Mouse (Mus musculus) kidney, embryonic 16.5 days (tissue): Measurements from ENCODE around the gene Igfbp5. TPM values are rescaled to one million over a fixed set of nuclear protein-coding genes. Genes with fewer than 3 reads are reported as not detected.
A peak's percentile ranks its signal among the peaks of the same experiment; 100 is the strongest.

Experiments used
- ATAC-seq: fragments of 200-750 bp; cut with Nextera tagmentation; 2 replicates; pipeline ENCODE4 v1.8.0; 2017; ENCODE audit warnings: moderate TSS enrichment; ENCODE audit not compliant: low FRiP score, low TSS enrichment
- H3K27ac ChIP-seq: fragments of 300-500 bp; sonication (generic); 2 replicates; pipeline ENCODE4 v1.5.1; 2014; ENCODE audit warnings: low read length
- H3K27me3 ChIP-seq: fragments of 300-500 bp; sonication (generic); 2 replicates; pipeline ENCODE4 v1.6.1; 2014; ENCODE audit warnings: low read length, control low read depth, mixed read lengths; ENCODE audit not compliant: insufficient read depth
- H3K36me3 ChIP-seq: fragments of 300-500 bp; sonication (generic); 2 replicates; pipeline ENCODE4 v1.6.1; 2014; ENCODE audit warnings: low read length, control low read depth, mixed read lengths; ENCODE audit not compliant: insufficient read depth
- H3K4me1 ChIP-seq: fragments of 300-500 bp; sonication (generic); 2 replicates; pipeline ENCODE4 v1.6.1; 2014; ENCODE audit warnings: low read length, control low read depth, mixed read lengths; ENCODE audit not compliant: insufficient read depth
- H3K4me2 ChIP-seq: fragments of 300-500 bp; sonication (generic); replicated peaks from 2 replicates; pipeline ENCODE4 v1.6.1; 2014; ENCODE audit warnings: low read depth, low read length
- H3K4me3 ChIP-seq: fragments of 300-500 bp; sonication (generic); 2 replicates; pipeline ENCODE4 v1.5.1; 2014; ENCODE audit warnings: mild to moderate bottlenecking, low read length
- H3K9ac ChIP-seq: fragments of 300-500 bp; sonication (generic); replicated peaks from 2 replicates; pipeline ENCODE4 v1.6.1; 2014; ENCODE audit warnings: low read length
- H3K9me3 ChIP-seq: fragments of 300-500 bp; sonication (generic); 2 replicates; pipeline ENCODE4 v1.6.1; 2016; ENCODE audit warnings: low read length, control low read depth
- WGBS: fragments of 180-500 bp; shearing (Covaris S2); extraction: QIAGEN DNeasy Blood & Tissue Kit; methylation state at CpG from one replicate; pipeline ENCODE4 v1.1.7; 2014; 5-methylcytosine and 5-hydroxymethylcytosine counted together
- polyA plus RNA-seq: library from polyadenylated mRNA; unstranded; fragments of >200 nt; fragmentation: Nextera tagmentation; extraction: Ambion mirVana; gene quantifications from 2 replicates; pipeline ENCODE4 v1.2.1, GENCODE M21; 2015

Igfbp5 gene
- 89.0 and 104 TPM in 2 replicates for polyA plus RNA-seq

DNA sequence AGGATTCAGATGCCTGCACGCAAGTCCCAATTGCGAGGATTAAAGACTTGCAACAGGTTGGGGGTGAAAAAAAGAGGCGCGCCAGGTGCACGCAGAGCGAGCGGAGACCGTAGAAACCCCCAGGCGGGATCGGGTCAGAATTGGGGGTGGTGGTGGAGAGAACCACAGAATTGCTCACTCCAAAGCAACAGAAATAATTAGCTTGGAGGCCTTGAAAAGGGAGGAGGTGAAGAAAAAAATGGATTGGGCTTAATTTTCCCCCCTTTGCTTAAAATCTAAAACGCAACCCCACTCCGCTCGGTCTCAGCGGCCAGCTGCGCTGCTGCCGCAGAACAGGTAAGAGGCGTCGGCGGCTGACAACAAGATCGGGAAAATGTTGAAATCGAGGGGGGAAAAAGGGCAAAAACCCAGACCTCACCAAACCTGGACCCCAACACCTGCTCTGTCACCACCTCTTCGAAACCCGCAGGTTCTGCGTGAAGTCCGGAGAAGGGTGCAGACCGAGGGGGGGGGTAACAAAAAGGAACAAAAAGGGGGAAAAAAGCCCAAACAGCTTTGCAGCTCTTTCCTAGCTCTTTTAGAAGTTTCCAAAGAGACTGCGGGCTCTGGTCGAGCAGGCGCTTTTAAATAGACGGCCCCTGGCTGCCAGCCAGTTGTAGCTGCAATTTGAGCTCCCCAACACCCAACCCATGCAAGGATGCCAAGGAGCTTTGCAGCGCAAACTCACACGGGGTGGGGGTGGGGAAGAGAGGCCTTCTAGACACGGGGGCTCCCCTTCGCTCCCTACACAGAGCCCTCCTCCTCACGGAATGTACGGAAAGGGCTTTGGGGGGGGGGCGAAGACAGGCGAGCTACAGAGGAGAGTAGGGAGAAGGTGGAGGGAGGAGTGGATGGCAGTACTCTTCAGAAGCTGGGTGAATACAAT lies at the start of gene Igfbp5:
Gene Igfbp5 (minus strand): TSS at position 598 of the 925 bp plus-strand sequence.
- Histone ChIP-seq H3K27me3 (peaks cover 5% of the 10 kb centered on the region; the same call in 1 of the 2 replicates), H3K9me3 (no peaks in the 10 kb centered on the region), H3K36me3 (no peaks in the 10 kb centered on the region), H3K4me3 (peak within 1 kb of the TSS; percentile 72), H3K27ac (peak within 1 kb of the TSS; percentile 90), H3K9ac (peak within 1 kb of the TSS; percentile 87), H3K4me2 (peak within 1 kb of the TSS; percentile 94), H3K4me1 (peaks cover 54% of the 10 kb centered on the region)
- ATAC-seq: peak; percentile 43
- under 1% methylated on average over 37 of the region's 38 CpGs for WGBS

DNA sequence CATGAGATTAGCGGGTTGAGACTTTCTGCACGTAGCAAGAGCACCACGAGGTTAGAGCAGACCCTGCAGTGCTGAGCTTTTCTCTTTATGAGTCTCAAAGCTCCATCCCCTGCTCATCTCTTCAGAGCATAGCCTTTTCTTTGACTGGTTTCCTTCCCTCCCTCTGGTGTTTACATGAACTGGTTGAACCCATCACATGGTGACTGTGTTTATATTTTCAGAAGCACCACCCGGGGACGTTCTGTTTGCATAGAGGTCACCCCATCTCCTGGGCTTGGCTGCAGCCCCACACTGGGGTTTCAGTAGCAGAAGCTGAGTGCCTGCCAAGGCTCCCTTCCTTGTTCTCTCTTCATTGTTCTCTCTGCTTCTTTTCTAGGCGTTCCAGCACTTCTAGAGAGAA lies 40.1 kb upstream of the Igfbp5 start:
- Histone ChIP-seq H3K4me2 (no peak overlapping the region), H3K9ac (no peak overlapping the region), H3K9me3 (no peaks in the 10 kb centered on the region), H3K27ac (peak overlapping the region; percentile 46; the same call in 1 of the 2 replicates), H3K4me1 (peaks cover 11% of the 10 kb centered on the region; the same call in 1 of the 2 replicates), H3K36me3 (no peaks in the 10 kb centered on the region), H3K27me3 (no peaks in the 10 kb centered on the region), H3K4me3 (no peak overlapping the region)
- 47% methylated on average over 6 of the region's 6 CpGs for WGBS
- peak; percentile 77; the same call in 1 of the 2 replicates for ATAC-seq

DNA sequence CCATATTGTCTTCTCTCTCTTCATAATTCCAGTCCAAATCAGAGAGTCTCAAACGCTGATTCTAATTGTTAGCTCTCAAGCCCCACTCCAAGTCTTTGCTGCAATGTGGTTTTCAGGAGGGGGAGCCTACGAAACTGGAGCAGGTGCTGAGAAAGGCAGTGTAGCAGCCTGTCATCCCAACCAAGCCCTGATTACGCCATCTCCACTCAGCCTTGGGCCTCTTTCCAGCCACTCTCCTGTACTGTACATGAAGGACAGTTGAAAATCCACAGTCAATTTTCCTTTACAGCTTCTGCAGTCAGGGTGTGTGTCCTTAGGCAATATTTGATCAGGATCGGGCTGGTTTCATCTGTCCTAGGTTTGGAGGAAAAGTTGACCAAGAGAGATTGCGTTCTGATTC lies 38.4 kb upstream of the Igfbp5 start:
- Histone ChIP-seq H3K36me3 (no peaks in the 10 kb centered on the region), H3K27ac (no peak overlapping the region), H3K9me3 (no peaks in the 10 kb centered on the region), H3K4me2 (no peak overlapping the region), H3K4me3 (no peak overlapping the region), H3K9ac (no peak overlapping the region), H3K27me3 (no peaks in the 10 kb centered on the region), H3K4me1 (peaks cover 11% of the 10 kb centered on the region; the same call in 1 of the 2 replicates)
- 85% methylated on average over 5 of the region's 5 CpGs for WGBS
- no peak for ATAC-seq

DNA sequence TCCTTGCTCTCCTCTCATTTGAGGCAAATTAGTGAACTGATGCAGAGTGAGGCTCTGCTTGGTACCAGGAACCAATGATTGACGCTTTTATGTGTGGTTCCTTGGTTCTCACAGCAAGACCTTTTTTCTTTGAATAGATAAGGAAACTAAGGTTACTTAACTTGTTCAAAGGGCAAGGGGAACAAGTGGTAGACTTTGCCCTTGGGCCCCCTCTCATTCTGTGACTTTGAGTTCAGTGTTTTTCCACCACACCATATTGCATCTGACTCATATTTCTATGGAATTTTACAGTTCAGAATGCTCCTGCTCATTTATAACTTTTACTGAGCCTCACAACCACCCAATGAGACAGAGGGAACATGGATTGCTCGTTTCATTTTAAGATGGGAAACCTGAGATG lies 21.1 kb upstream of the Igfbp5 start:
- Histone ChIP-seq H3K27ac (no peak overlapping the region), H3K9ac (no peak overlapping the region), H3K9me3 (no peaks in the 10 kb centered on the region), H3K4me2 (no peak overlapping the region), H3K4me3 (no peak overlapping the region), H3K27me3 (no peaks in the 10 kb centered on the region), H3K36me3 (no peaks in the 10 kb centered on the region), H3K4me1 (no peaks in the 10 kb centered on the region)
- ATAC-seq: no peak
- 62% methylated on average over 2 of the region's 2 CpGs for WGBS

DNA sequence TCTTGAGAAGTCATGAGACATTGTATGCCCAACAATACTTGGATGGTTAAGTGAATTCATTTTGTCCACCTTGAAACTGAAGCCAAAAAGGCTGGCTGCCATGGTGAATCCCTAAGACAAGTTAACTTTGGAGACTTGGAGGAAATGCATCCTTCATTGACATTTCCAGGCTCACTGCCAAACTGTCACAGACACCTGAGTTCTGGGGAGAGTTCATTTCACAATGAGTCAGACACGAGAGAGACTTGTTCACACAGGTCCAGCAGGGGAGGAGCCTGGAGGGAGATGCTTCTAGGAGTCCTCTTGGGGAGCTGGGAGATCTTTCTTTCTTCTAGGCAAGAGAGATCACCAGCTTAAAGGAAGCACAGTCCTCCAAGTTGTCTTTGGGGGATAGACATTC lies 13.2 kb upstream of the Igfbp5 start:
- Histone ChIP-seq H3K4me2 (no peak overlapping the region), H3K36me3 (no peaks in the 10 kb centered on the region), H3K9me3 (no peaks in the 10 kb centered on the region), H3K27me3 (no peaks in the 10 kb centered on the region), H3K9ac (no peak overlapping the region), H3K27ac (no peak overlapping the region), H3K4me3 (no peak overlapping the region), H3K4me1 (no peaks in the 10 kb centered on the region)
- WGBS: 28% methylated on average over 1 of the region's 1 CpGs
- no peak for ATAC-seq

DNA sequence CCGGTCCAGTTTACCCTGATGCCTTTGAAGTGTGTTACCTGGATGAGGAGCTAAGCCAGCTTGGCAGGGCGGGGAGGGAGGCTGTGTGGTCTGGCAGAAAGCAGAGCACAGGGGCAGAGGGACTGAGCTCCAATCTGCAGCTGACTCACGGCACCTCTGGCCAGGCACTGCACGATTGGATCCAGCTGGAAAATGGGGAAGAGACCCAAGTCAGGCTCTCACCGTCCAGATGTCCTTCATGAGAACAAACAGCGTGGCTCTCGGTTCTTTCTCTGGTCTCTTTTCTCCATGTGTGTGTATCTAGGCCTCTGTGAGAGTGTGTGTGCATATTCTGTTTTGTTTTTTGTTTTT lies 11.1 kb upstream of the Igfbp5 start:
- H3K27ac ChIP-seq: no peak overlapping the region
- no peaks in the 10 kb centered on the region for H3K4me1 ChIP-seq
- H3K27me3 ChIP-seq: no peaks in the 10 kb centered on the region
- H3K4me3 ChIP-seq: no peak overlapping the region
- no peaks in the 10 kb centered on the region for H3K36me3 ChIP-seq
- no peak overlapping the region for H3K4me2 ChIP-seq
- no peaks in the 10 kb centered on the region for H3K9me3 ChIP-seq
- peak; percentile 35; the same call in 1 of the 2 replicates for ATAC-seq
- 60% methylated on average over 7 of the region's 7 CpGs for WGBS
- H3K9ac ChIP-seq: no peak overlapping the region

DNA sequence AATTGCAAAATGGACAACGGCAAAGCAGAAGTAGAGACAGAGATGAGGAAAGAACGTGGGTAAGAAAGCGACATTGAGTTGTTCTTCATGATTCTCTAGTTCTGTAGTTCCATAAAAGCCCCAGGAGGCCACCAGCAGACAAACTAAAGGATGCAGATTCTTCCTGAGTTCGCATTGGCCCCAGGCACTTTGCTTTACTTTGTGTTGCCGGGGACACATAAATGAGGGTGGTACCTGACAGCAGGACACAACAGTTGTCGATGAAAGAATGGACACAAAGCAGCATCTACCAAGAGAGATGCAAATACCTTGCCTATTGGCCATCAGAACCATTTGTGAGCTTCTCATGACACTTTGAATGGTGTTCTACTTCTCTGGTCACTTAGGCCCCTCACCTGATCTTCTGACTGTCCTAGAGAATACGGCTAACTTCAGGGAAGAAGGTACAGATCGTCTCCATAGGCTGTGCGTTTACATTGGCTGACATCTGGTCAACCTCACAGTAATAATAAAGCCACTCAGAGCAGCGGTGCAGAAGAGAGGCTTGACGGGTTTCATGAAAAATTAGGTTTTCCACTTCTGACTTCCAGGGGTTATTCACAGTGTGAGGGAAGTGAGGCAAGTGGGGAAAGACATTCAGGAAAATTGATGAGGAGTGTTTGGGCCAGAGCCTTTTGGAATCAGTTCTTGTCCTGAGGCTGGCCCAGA lies 10.6 kb upstream of the Igfbp5 start:
- H3K9me3 ChIP-seq: no peaks in the 10 kb centered on the region

DNA sequence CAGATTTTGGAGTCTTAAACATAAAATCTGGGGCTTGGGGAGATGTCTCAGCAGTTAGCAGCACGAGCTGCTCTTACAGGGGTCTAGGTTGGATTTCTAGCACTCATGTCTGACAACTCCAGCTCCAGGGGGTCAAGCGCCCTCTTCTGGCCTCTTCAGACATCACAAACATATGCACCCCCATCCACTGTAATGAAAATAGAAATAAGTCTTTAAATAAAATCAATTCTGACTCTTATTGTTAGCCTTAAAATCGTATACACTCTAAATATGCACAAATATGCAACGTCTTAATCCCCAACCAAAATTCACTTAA lies 4.6 kb upstream of the Igfbp5 start:
- Histone ChIP-seq H3K27ac (peak overlapping the region; percentile 72; the same call in 1 of the 2 replicates), H3K9ac (no peak overlapping the region), H3K36me3 (no peaks in the 10 kb centered on the region), H3K4me1 (peaks cover 31% of the 10 kb centered on the region), H3K27me3 (peaks cover 5% of the 10 kb centered on the region; the same call in 1 of the 2 replicates), H3K4me2 (peak overlapping the region; percentile 47), H3K4me3 (no peak overlapping the region), H3K9me3 (no peaks in the 10 kb centered on the region)
- 49% methylated on average over 4 of the region's 4 CpGs for WGBS
- no peak for ATAC-seq

More for the DNA sequence above, 10.6 kb upstream of the Igfbp5 start:
- peak; percentile 31; the same call in 1 of the 2 replicates for ATAC-seq
- H3K27me3 ChIP-seq: no peaks in the 10 kb centered on the region
- no peaks in the 10 kb centered on the region for H3K36me3 ChIP-seq
- 66% methylated on average over 11 of the region's 11 CpGs for WGBS
- H3K4me3 ChIP-seq: no peak overlapping the region
- H3K27ac ChIP-seq: 0 out of 2 replicates have a peak overlapping the region, but pooled peaks have one; percentile 24
- H3K9ac ChIP-seq: no peak overlapping the region
- H3K4me2 ChIP-seq: no peak overlapping the region
- H3K4me1 ChIP-seq: no peaks in the 10 kb centered on the region

DNA sequence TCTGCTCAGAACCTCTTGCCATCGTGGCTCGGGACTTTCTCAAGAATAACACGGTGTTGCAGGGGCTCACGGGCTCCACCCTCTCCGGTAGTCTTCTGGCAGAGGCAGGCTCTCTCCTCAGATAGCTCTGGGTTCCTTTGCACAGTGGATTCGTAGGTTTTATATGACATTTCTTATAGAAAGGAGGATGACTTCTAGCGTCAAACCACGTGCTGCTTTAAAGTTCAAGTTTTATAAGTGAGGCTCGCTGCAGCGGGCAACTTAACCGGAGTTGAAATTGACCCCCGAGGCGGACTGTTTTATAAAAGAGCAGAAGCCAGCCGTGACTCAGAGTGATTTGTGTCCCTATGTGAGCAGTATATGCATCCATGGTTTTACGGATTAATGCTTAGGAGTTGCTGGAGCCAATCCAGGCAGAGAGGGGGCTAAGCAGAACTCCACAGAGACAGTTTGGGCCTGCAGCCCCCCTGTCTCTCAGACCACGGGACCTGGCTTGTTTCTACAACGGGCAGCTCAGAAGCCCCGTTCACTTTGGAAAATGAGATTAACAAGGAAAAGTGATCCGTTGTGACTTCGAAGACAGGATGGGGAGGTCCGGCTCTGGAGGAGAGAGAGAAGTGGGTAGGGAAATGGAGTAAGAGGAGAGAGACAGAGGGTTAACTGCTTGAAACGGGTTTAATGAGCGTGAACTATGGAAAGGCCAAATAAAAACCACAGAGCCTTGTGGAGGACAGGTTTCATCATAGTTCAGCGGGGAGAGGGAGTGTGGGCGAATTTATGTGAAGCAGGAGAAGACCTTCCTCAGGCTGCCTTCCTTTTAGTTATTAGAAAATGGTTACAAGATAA lies 4.0 kb upstream of the Igfbp5 start:
- H3K4me1 ChIP-seq: peaks cover 31% of the 10 kb centered on the region
- H3K4me2 ChIP-seq: peak overlapping the region; percentile 47
- 13% methylated on average over 25 of the region's 25 CpGs for WGBS
- peak overlapping the region; percentile 72 for H3K27ac ChIP-seq
- peaks cover 5% of the 10 kb centered on the region; the same call in 1 of the 2 replicates for H3K27me3 ChIP-seq
- H3K9me3 ChIP-seq: no peaks in the 10 kb centered on the region
- H3K36me3 ChIP-seq: no peaks in the 10 kb centered on the region
- H3K9ac ChIP-seq: peak overlapping the region; percentile 63
- H3K4me3 ChIP-seq: peak overlapping the region; percentile 23; the same call in 1 of the 2 replicates
- ATAC-seq: peak; percentile 44; the same call in 1 of the 2 replicates
